18 mouse cellular contexts compared by ENCODE assay signal in genomic region chrX:8263156-8263804, GRCm38 (mm10). TPM values are rescaled to one million over a fixed set of nuclear protein-coding genes. Genes with fewer than 3 reads are reported as not detected.
"Had no signal": no experiment of that assay in that cellular context is flagged by ENCODE, and none has a peak within 500 bp of the region (broad histone marks: within the 10 kb centered on the region; RNA-seq: fewer than 3 reads in every experiment).

No protein-coding gene starts in this region.

- H3K27me3 ChIP-seq: limb, embryonic 13.5 days had no signal

- H3K4me2 ChIP-seq: limb, embryonic 13.5 days; lung, embryonic 14.5 days; midbrain, embryonic 11.5 days had no signal

- ATAC-seq: intestine, embryonic 16.5 days; lung, postnatal 0 days had no signal

- H3K4me3 ChIP-seq: limb, embryonic 10.5 days; limb, embryonic 13.5 days; megakaryocyte, embryonic 14.5 days had no signal

- H3K4me1 ChIP-seq: limb, embryonic 10.5 days; limb, embryonic 13.5 days had no signal

- DNase-seq: kidney, adult 18-20 months; kidney, adult 9 months; kidney, postnatal 14 days; kidney, postnatal 4 days; lung, embryonic 14.5 days; midbrain, embryonic 14.5 days; right cerebral cortex, postnatal 14 days; right cerebral cortex, postnatal 4 days; thymus, adult 2 months; thymus, postnatal 14 days; thymus, postnatal 4 days had no signal

- H3K9ac ChIP-seq: limb, embryonic 13.5 days; lung, embryonic 14.5 days had no signal

- H3K9me3 ChIP-seq: limb, embryonic 10.5 days; limb, embryonic 13.5 days; megakaryocyte, embryonic 14.5 days had no signal

- H3K36me3 ChIP-seq: limb, embryonic 10.5 days; limb, embryonic 13.5 days had no signal

- H3K27ac ChIP-seq: limb, embryonic 10.5 days; limb, embryonic 13.5 days; macrophage had no signal

RNA-seq across cellular contexts. Expression of gene Slc38a5, which starts 7.7 kb away (rescaled TPM):
- polyA plus RNA-seq: macrophage had no signal
